Mouse (Mus musculus): ENCODE results near the gene Cabin1. TPM values are rescaled to one million over a fixed set of nuclear protein-coding genes. Genes with fewer than 3 reads are reported as not detected.
A peak's percentile ranks its signal among the peaks of the same experiment; 100 is the strongest.

Gene Cabin1
- polyA plus RNA-seq, 1 experiment from 2014 or later = 13.6 TPM

DNA sequence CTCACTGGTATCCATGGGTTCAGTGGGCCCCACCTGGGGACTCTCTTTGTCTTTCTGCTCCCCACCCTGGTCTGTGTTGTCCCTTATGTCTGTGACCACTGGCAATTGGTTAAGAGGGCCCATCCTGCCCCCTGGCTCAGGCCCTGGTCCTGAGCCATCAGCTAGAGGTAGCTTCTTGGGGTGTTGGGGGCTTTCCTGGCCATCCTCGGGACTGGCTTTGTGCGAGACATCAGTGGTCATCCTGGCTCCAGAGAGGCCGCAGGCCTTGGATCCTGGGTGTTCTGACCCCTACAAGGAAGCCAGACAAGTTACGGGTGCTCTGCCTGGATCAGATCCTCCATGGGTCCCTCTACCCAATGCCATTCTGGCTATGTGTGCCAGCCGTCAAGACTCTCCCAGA is 107.0 kb downstream of the Cabin1 start:
- Histone ChIP-seq H3K4me1 (ENCODE audit: control insufficient read depth, low read depth, low read length) (no peaks in the 10 kb centered on the region), H3K4me3 (ENCODE audit: low read depth, low read length) (no peak overlapping the region), H3K27ac (ENCODE audit: low read length) (no peak overlapping the region), H3K27me3 (ENCODE audit: control insufficient read depth, insufficient read depth, low read depth, low read length) (no peaks in the 10 kb centered on the region), H3K9me3 (replicated peaks; ENCODE audit: control insufficient read depth, low read length) (no peaks in the 10 kb centered on the region), H3K9ac (ENCODE audit: low read depth, low read length) (no peak overlapping the region), H3K36me3 (ENCODE audit: control insufficient read depth, insufficient read depth) (peaks cover 36% of the 10 kb centered on the region), H3K4me2 (ENCODE audit: low read depth, low read length) (no peak overlapping the region)
- no peak for ATAC-seq (ENCODE audit: low read depth)
- WGBS (ENCODE audit: insufficient replicate concordance) = 85% methylated on average over 5 of the region's 5 CpGs

DNA sequence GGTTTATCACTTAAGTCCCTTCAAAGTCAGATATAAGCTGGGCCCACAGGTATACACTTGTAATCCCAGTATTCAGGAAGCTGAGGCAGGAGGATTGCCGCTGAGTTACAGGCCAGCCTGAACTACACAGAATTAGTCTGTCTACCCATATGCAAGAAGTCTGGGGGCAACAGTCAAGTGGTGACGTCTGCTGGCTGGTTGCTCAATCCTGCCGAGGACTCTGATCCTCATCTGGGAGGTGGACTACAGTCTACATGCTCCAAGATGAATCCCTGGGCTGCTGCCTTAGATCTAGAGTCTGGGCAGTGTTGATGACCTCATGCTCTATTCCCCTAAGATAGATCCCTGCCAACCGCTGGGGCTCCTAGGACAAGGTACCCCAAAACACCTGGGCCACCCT is 110.1 kb downstream of the Cabin1 start:
- H3K4me1 ChIP-seq (ENCODE audit: control insufficient read depth, low read depth, low read length) = no peaks in the 10 kb centered on the region
- ATAC-seq (ENCODE audit: low read depth) = peak; percentile 49
- H3K36me3 ChIP-seq (ENCODE audit: control insufficient read depth, insufficient read depth) = peaks cover 47% of the 10 kb centered on the region
- no peak overlapping the region for H3K4me2 ChIP-seq (ENCODE audit: low read depth, low read length)
- no peak overlapping the region for H3K27ac ChIP-seq (ENCODE audit: low read length)
- no peak overlapping the region for H3K9ac ChIP-seq (ENCODE audit: low read depth, low read length)
- no peaks in the 10 kb centered on the region for H3K27me3 ChIP-seq (ENCODE audit: control insufficient read depth, insufficient read depth, low read depth, low read length)
- no peaks in the 10 kb centered on the region for H3K9me3 ChIP-seq (replicated peaks; ENCODE audit: control insufficient read depth, low read length)
- no peak overlapping the region for H3K4me3 ChIP-seq (ENCODE audit: low read depth, low read length)
- WGBS (ENCODE audit: insufficient replicate concordance) = 69% methylated on average over 4 of the region's 4 CpGs

DNA sequence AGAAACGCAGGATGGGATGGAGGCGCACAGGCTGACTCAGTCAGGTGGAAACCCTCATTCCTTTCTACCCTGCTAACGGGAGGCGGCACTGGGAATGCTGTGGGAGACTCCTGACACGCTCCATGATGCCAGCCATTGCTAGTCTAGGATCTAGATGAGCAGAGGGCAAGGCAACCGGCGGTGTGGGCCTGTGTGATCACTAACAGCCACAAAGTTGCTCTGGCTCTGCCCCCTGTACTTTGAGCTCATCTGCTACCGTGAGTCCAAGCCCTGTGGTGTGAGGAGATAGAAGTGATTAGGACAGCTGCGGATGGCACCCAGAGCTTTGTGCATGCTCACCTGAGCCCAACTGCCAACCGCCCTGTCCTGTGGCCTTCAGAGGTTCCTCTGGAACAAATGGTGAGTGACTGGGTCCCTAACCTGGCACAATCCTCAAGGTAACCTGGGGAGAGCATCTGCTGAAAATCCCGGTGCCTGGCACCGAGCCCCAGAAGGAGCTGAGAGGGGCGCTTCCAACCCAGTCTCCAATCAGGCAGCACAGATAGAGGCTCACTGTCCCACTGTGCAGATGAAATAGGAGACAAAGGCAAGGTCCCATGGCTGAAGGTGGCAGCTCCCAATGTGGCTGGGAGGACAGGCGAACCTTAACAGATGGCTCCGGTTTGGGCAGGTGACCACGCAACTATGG is 112.6 kb downstream of the Cabin1 start:
- H3K27me3 ChIP-seq (ENCODE audit: control insufficient read depth, insufficient read depth, low read depth, low read length) = no peaks in the 10 kb centered on the region
- no peak overlapping the region for H3K9ac ChIP-seq (ENCODE audit: low read depth, low read length)
- no peaks in the 10 kb centered on the region for H3K4me1 ChIP-seq (ENCODE audit: control insufficient read depth, low read depth, low read length)
- no peak for ATAC-seq (ENCODE audit: low read depth)
- peaks cover 43% of the 10 kb centered on the region for H3K36me3 ChIP-seq (ENCODE audit: control insufficient read depth, insufficient read depth)
- no peaks in the 10 kb centered on the region for H3K9me3 ChIP-seq (replicated peaks; ENCODE audit: control insufficient read depth, low read length)
- H3K4me2 ChIP-seq (ENCODE audit: low read depth, low read length) = no peak overlapping the region
- WGBS (ENCODE audit: insufficient replicate concordance) = 89% methylated on average over 16 of the region's 16 CpGs
- H3K27ac ChIP-seq (ENCODE audit: low read length) = no peak overlapping the region
- no peak overlapping the region for H3K4me3 ChIP-seq (ENCODE audit: low read depth, low read length)

DNA sequence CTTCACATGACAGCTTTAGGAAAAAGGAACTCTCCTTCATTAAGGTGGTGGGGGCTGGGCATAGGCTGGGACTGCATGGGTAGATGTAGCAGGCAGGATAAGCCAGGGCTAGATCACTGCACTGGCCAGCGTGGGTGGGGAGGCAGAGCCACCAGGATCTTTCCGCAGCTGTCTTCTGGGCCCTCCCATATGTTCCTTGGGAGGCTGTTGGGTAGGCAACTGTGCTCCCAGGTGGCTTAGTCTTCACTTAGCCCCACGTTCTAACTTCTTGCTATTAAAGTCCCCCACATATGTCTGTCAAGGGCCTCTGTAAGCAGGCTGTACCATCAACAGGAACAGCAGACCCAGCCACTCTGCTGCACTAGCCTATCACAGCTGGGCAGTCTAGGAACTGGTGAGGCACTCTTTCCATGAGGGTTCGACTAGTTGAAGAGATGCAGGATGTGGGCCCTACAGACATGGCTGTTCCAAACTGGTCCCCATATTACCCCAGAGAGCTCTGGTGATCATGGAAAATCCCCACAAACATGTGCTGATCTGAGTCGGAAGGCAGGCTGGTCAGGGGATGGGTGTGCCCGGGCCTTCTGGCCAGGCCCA is 113.7 kb downstream of the Cabin1 start:
- Histone ChIP-seq H3K9ac (ENCODE audit: low read depth, low read length) (no peak overlapping the region), H3K27me3 (ENCODE audit: control insufficient read depth, insufficient read depth, low read depth, low read length) (no peaks in the 10 kb centered on the region), H3K4me1 (ENCODE audit: control insufficient read depth, low read depth, low read length) (no peaks in the 10 kb centered on the region), H3K4me2 (ENCODE audit: low read depth, low read length) (no peak overlapping the region), H3K4me3 (ENCODE audit: low read depth, low read length) (no peak overlapping the region), H3K36me3 (ENCODE audit: control insufficient read depth, insufficient read depth) (peaks cover 38% of the 10 kb centered on the region), H3K9me3 (replicated peaks; ENCODE audit: control insufficient read depth, low read length) (no peaks in the 10 kb centered on the region), H3K27ac (ENCODE audit: low read length) (no peak overlapping the region)
- 72% methylated on average over 6 of the region's 6 CpGs for WGBS (ENCODE audit: insufficient replicate concordance)
- ATAC-seq (ENCODE audit: low read depth) = no peak

DNA sequence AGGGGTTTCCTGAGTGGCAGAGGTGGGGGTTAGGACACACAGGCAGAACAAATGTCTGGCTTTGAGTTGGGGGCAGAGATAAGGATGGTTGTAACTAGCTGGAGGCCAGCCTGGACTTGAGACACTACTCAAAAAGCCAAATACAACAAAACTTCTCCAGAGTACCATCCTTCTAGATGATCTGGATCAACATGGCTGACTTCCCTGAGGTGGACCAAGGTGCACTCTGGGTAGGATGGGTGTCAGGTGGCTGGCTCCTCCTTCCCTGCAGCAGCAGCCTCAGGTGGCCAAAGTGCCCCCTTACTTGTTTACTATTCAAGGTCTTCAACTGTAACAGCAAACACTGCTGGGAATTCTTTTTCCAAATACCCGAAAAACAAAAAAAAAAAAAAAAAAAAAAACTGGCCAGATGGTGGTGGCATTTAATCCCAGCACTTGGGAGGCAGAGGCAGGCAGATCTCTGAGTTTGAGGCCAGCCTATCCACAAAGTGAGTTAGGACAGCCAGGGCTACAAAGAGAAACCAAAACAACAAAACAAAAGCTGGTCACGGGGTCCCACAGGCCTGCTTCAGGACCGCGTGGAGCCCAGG is 114.6 kb downstream of the Cabin1 start:
- Histone ChIP-seq H3K36me3 (ENCODE audit: control insufficient read depth, insufficient read depth) (peaks cover 34% of the 10 kb centered on the region), H3K27ac (ENCODE audit: low read length) (no peak overlapping the region), H3K4me1 (ENCODE audit: control insufficient read depth, low read depth, low read length) (peaks cover under 1% of the 10 kb centered on the region), H3K9ac (ENCODE audit: low read depth, low read length) (no peak overlapping the region), H3K9me3 (replicated peaks; ENCODE audit: control insufficient read depth, low read length) (no peaks in the 10 kb centered on the region), H3K4me3 (ENCODE audit: low read depth, low read length) (no peak overlapping the region), H3K4me2 (ENCODE audit: low read depth, low read length) (no peak overlapping the region), H3K27me3 (ENCODE audit: control insufficient read depth, insufficient read depth, low read depth, low read length) (no peaks in the 10 kb centered on the region)
- no peak for ATAC-seq (ENCODE audit: low read depth)
- 77% methylated on average over 4 of the region's 4 CpGs for WGBS (ENCODE audit: insufficient replicate concordance)

DNA sequence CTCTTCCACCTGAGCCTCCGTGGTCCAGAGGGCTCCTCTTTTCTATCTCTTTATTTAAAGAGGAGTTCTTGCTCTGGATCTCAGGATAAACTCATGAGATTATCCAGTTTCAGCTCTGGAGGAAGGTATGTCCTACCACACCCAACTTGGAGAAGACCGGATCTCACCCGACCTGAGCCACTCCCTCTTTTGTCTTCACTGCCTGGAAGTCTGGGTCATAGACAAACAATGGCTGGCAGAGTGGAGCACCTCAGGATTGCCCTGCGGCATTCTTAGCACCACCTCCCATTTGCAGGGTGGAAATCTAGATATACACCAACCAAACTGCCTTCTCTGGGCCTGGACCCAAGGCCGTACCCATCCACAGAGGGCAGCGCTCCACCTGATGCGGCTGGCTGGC is 115.1 kb downstream of the Cabin1 start:
- Histone ChIP-seq H3K9me3 (replicated peaks; ENCODE audit: control insufficient read depth, low read length) (no peaks in the 10 kb centered on the region), H3K9ac (ENCODE audit: low read depth, low read length) (no peak overlapping the region), H3K4me3 (ENCODE audit: low read depth, low read length) (no peak overlapping the region), H3K4me1 (ENCODE audit: control insufficient read depth, low read depth, low read length) (peaks cover 5% of the 10 kb centered on the region), H3K4me2 (ENCODE audit: low read depth, low read length) (no peak overlapping the region), H3K27ac (ENCODE audit: low read length) (no peak overlapping the region), H3K27me3 (ENCODE audit: control insufficient read depth, insufficient read depth, low read depth, low read length) (no peaks in the 10 kb centered on the region), H3K36me3 (ENCODE audit: control insufficient read depth, insufficient read depth) (peaks cover 31% of the 10 kb centered on the region)
- ATAC-seq (ENCODE audit: low read depth) = no peak
- 84% methylated on average over 7 of the region's 7 CpGs for WGBS (ENCODE audit: insufficient replicate concordance)

DNA sequence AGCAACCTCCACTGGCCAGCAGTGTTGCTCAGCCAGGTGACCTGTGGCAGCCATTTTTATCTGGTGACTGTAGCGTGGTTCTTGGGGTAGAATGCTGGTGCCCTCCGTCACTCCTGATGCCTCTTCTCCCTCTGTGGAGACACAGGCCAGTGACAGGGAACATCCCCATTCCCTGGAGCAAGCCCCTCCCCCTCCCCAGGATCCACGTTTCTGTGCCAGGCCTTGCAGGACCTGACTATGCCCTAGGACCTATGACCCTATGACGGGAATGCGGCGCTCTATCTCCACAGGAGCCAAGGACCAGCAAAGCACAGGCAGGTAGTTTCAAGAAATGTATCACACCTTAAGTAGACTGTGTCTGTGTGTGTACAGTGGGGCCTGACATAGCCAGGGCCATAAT is 116.0 kb downstream of the Cabin1 start:
- no peak for ATAC-seq (ENCODE audit: low read depth)
- H3K4me1 ChIP-seq (ENCODE audit: control insufficient read depth, low read depth, low read length) = peaks cover 14% of the 10 kb centered on the region
- H3K9me3 ChIP-seq (replicated peaks; ENCODE audit: control insufficient read depth, low read length) = no peaks in the 10 kb centered on the region
- H3K27me3 ChIP-seq (ENCODE audit: control insufficient read depth, insufficient read depth, low read depth, low read length) = no peaks in the 10 kb centered on the region
- no peak overlapping the region for H3K27ac ChIP-seq (ENCODE audit: low read length)
- H3K36me3 ChIP-seq (ENCODE audit: control insufficient read depth, insufficient read depth) = peaks cover 27% of the 10 kb centered on the region
- H3K9ac ChIP-seq (ENCODE audit: low read depth, low read length) = no peak overlapping the region
- no peak overlapping the region for H3K4me3 ChIP-seq (ENCODE audit: low read depth, low read length)
- H3K4me2 ChIP-seq (ENCODE audit: low read depth, low read length) = no peak overlapping the region
- WGBS (ENCODE audit: insufficient replicate concordance) = 76% methylated on average over 6 of the region's 6 CpGs

DNA sequence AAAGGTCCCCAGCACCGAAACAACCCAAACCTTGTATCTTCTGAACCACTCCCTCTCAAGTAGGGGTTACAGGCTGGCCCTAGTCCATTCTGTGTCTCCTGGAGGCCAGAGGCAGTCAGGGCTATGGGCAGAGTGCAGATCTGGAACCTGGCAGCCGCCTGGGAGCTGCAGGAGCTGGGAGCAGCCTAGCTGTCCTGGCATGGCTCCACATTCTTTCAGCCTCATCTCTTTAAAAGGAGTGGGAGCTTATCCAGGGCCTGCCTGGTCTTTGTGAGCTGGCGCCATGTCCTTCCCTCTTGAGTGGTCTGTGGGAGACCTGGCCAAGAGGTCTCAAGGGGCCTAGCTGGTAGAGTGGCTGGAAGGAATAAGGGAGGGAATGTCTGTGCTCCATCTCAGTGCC is 116.8 kb downstream of the Cabin1 start:
- WGBS (ENCODE audit: insufficient replicate concordance) = 78% methylated on average over 3 of the region's 3 CpGs
- peaks cover 20% of the 10 kb centered on the region for H3K36me3 ChIP-seq (ENCODE audit: control insufficient read depth, insufficient read depth)
- peaks cover 20% of the 10 kb centered on the region for H3K4me1 ChIP-seq (ENCODE audit: control insufficient read depth, low read depth, low read length)

GRCm38 (mm10) chr10:75646406-75646805 is 117.7 kb downstream of the Cabin1 start:
- Histone ChIP-seq H3K27ac (ENCODE audit: low read length) (no peak overlapping the region), H3K4me3 (ENCODE audit: low read depth, low read length) (no peak overlapping the region), H3K4me2 (ENCODE audit: low read depth, low read length) (no peak overlapping the region), H3K27me3 (ENCODE audit: control insufficient read depth, insufficient read depth, low read depth, low read length) (no peaks in the 10 kb centered on the region), H3K9me3 (replicated peaks; ENCODE audit: control insufficient read depth, low read length) (no peaks in the 10 kb centered on the region), H3K9ac (ENCODE audit: low read depth, low read length) (no peak overlapping the region), H3K4me1 (ENCODE audit: control insufficient read depth, low read depth, low read length) (peaks cover 20% of the 10 kb centered on the region), H3K36me3 (ENCODE audit: control insufficient read depth, insufficient read depth) (peaks cover 10% of the 10 kb centered on the region)
- WGBS (ENCODE audit: insufficient replicate concordance) = 79% methylated on average over 6 of the region's 6 CpGs
- ATAC-seq (ENCODE audit: low read depth) = no peak

More for the DNA sequence above, 116.8 kb downstream of the Cabin1 start:
- Histone ChIP-seq H3K9ac (ENCODE audit: low read depth, low read length) (no peak overlapping the region), H3K27ac (ENCODE audit: low read length) (no peak overlapping the region), H3K9me3 (replicated peaks; ENCODE audit: control insufficient read depth, low read length) (no peaks in the 10 kb centered on the region), H3K4me3 (ENCODE audit: low read depth, low read length) (no peak overlapping the region), H3K4me2 (ENCODE audit: low read depth, low read length) (no peak overlapping the region), H3K27me3 (ENCODE audit: control insufficient read depth, insufficient read depth, low read depth, low read length) (no peaks in the 10 kb centered on the region)
- no peak for ATAC-seq (ENCODE audit: low read depth)
